Mouse (Mus musculus): ENCODE data around the gene Slc23a3. TPM values are rescaled to one million over a fixed set of nuclear protein-coding genes. Genes with fewer than 3 reads are reported as not detected.

Slc23a3 gene
- polyA plus RNA-seq, 1 experiment from 2014 or later: 0.11 TPM

DNA sequence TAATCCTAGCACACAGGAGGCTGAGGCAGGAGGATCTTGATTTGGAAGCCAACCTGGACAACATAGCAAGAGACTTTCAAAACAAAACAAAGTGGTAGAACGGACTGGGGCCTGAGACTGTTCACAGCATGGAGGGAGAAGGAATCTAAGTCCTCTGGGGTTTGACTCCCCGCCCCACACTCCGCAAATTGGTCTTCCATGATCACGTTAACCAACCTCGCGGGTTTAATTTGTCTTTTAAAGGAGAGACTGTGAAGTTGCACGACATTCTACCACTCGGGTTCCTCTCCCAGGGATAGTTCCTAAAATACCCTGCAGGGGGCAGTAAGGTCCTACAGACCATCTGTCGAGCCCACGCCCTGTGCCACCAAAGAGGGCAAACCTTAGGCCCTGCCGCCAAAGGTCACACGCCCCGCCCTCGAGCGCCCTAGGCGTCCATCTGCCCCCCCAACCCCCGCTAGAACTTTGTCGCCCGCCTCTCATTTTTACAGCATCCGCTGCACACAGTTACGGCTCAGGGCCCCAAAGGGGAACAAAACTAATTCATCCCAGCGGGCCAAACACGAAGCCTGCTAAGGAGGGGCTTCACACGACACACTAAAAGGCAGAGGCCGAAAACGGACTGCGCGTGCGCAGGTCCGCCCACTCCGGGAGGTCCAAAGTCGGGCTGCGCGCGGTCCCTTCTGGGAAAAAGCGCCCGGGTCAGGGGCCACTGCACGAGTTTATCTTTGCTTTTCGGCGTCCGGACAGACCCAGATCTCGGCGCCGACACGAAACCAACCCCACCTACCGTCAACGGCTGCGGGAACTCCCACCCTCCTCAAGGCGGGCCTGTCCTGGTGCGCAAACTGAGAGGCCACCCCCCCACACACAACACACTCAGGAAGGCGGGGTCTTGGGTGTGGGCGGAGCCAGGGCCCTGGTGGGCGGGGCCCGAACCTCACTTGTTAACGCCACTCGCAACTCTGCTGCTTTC is 9.1 kb downstream of the Slc23a3 start, which contains the start of gene Nhej1:
Gene Nhej1, minus strand, starts transcription at position 855 of the 976 bp plus-strand sequence.
- Histone ChIP-seq H3K27me3 (ENCODE audit: low read depth, poor library complexity, severe bottlenecking) (no peaks in the 10 kb centered on the region), H3K36me3 (no peaks in the 10 kb centered on the region), H3K9me3 (replicated peaks) (no peaks in the 10 kb centered on the region), H3K4me3 (peak within 1 kb of the TSS; percentile 68), H3K27ac (replicated peaks) (peak within 1 kb of the TSS; percentile 93), H3K4me1 (peaks cover 16% of the 10 kb centered on the region)
- WGBS: 2% methylated on average over 56 of the region's 56 CpGs
- DNase-seq (ENCODE audit: low spot score): peak; percentile 96

DNA sequence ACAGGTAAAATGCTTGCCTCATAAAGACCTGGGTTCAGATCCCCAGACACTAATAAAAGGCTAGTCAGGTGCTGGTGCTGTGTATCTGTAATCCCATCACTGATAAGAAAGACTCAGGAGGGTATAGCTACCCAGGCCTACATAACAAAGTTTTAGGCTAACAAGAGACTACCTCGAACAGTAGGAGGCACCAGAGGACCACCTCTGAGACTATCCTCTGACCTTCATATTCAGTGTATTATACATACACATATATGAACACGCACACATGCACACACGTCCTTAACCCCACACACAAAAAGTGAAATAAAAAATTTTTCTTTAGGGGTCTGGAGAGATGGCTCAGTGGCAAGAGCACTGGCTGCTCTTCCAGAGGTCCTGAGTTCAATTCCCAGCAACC is 11.5 kb downstream of the Slc23a3 start:
- H3K36me3 ChIP-seq: no peaks in the 10 kb centered on the region

More for the DNA sequence above, 11.5 kb downstream of the Slc23a3 start:
- H3K9me3 ChIP-seq (replicated peaks): no peaks in the 10 kb centered on the region
- no peaks in the 10 kb centered on the region for H3K27me3 ChIP-seq (ENCODE audit: low read depth, poor library complexity, severe bottlenecking)
- no peak for DNase-seq (ENCODE audit: low spot score)
- H3K4me3 ChIP-seq: no peak overlapping the region
- no peak overlapping the region for H3K27ac ChIP-seq (replicated peaks)
- WGBS: 79% methylated on average over 3 of the region's 3 CpGs
- peaks cover 16% of the 10 kb centered on the region for H3K4me1 ChIP-seq

Other genes starting within 250 kb of the Slc23a3 start
- gene Fev, start 248.5 kb downstream of the Slc23a3 start, polyA plus RNA-seq (2016; fragmentation: Nextera tagmentation; extraction: Ambion mirVana): 0.36 TPM in 1 of 2 replicates, not detected in the other
- 0.26 TPM in 1 of 2 replicates, not detected in the other for gene Cryba2, start 240.7 kb downstream of the Slc23a3 start, polyA plus RNA-seq (2016; fragmentation: Nextera tagmentation; extraction: Ambion mirVana)
- 0.04 and 0.07 TPM in 2 replicates for gene Cfap65, start 198.3 kb downstream of the Slc23a3 start, polyA plus RNA-seq (2016; fragmentation: Nextera tagmentation; extraction: Ambion mirVana)
- gene Ihh, start 182.2 kb downstream of the Slc23a3 start, polyA plus RNA-seq (2016; fragmentation: Nextera tagmentation; extraction: Ambion mirVana): 0.12 and 0.17 TPM in 2 replicates
- gene Nhej1, start 8.7 kb downstream of the Slc23a3 start, polyA plus RNA-seq (2016; fragmentation: Nextera tagmentation; extraction: Ambion mirVana): 15.2 and 16.0 TPM in 2 replicates
- 51.7 and 60.4 TPM in 2 replicates for gene Cnppd1, start 8.8 kb upstream of the Slc23a3 start, polyA plus RNA-seq (2016; fragmentation: Nextera tagmentation; extraction: Ambion mirVana)
- gene Retreg2, start 8.9 kb upstream of the Slc23a3 start, polyA plus RNA-seq (2016; fragmentation: Nextera tagmentation; extraction: Ambion mirVana): 44.1 and 55.4 TPM in 2 replicates
- gene Zfand2b, start 34.8 kb upstream of the Slc23a3 start, polyA plus RNA-seq (2016; fragmentation: Nextera tagmentation; extraction: Ambion mirVana): 30.6 and 34.1 TPM in 2 replicates
- gene Abcb6, start 46.5 kb upstream of the Slc23a3 start, polyA plus RNA-seq (2016; fragmentation: Nextera tagmentation; extraction: Ambion mirVana): 42.5 and 50.6 TPM in 2 replicates
- gene Ankzf1, start 58.3 kb upstream of the Slc23a3 start, polyA plus RNA-seq (2016; fragmentation: Nextera tagmentation; extraction: Ambion mirVana): 22.9 and 24.1 TPM in 2 replicates
- gene Atg9a, start 58.3 kb upstream of the Slc23a3 start, polyA plus RNA-seq (2016; fragmentation: Nextera tagmentation; extraction: Ambion mirVana): 18.8 and 25.4 TPM in 2 replicates
- gene Glb1l, start 76.9 kb upstream of the Slc23a3 start, polyA plus RNA-seq (2016; fragmentation: Nextera tagmentation; extraction: Ambion mirVana): 14.8 and 16.0 TPM in 2 replicates
- gene Stk16, start 76.9 kb upstream of the Slc23a3 start, polyA plus RNA-seq (2016; fragmentation: Nextera tagmentation; extraction: Ambion mirVana): 142 and 154 TPM in 2 replicates
- gene Tuba4a, start 86.0 kb upstream of the Slc23a3 start, polyA plus RNA-seq (2016; fragmentation: Nextera tagmentation; extraction: Ambion mirVana): 9.0 and 10.0 TPM in 2 replicates
- not detected in 2 replicates for gene A630095N17Rik, start 98.2 kb upstream of the Slc23a3 start, polyA plus RNA-seq (2016; fragmentation: Nextera tagmentation; extraction: Ambion mirVana)
- gene Dnajb2, start 102.5 kb upstream of the Slc23a3 start, polyA plus RNA-seq (2016; fragmentation: Nextera tagmentation; extraction: Ambion mirVana): 27.5 and 27.9 TPM in 2 replicates
- gene Ptprn, start 130.6 kb upstream of the Slc23a3 start, polyA plus RNA-seq (2016; fragmentation: Nextera tagmentation; extraction: Ambion mirVana): 3.6 and 6.1 TPM in 2 replicates
- gene Resp18, start 144.5 kb upstream of the Slc23a3 start, polyA plus RNA-seq (2016; fragmentation: Nextera tagmentation; extraction: Ambion mirVana): 7.2 and 16.2 TPM in 2 replicates
- gene Dnpep, start 184.1 kb upstream of the Slc23a3 start, polyA plus RNA-seq (2016; fragmentation: Nextera tagmentation; extraction: Ambion mirVana): 157 and 176 TPM in 2 replicates
- gene Des, start 226.4 kb upstream of the Slc23a3 start, polyA plus RNA-seq (2016; fragmentation: Nextera tagmentation; extraction: Ambion mirVana): 1.1 and 2.8 TPM in 2 replicates
- 23.6 and 26.9 TPM in 2 replicates for gene Speg, start 241.4 kb upstream of the Slc23a3 start, polyA plus RNA-seq (2016; fragmentation: Nextera tagmentation; extraction: Ambion mirVana)